Comparison of ENCODE assay signal across 8 mouse cellular contexts in the genomic region with DNA sequence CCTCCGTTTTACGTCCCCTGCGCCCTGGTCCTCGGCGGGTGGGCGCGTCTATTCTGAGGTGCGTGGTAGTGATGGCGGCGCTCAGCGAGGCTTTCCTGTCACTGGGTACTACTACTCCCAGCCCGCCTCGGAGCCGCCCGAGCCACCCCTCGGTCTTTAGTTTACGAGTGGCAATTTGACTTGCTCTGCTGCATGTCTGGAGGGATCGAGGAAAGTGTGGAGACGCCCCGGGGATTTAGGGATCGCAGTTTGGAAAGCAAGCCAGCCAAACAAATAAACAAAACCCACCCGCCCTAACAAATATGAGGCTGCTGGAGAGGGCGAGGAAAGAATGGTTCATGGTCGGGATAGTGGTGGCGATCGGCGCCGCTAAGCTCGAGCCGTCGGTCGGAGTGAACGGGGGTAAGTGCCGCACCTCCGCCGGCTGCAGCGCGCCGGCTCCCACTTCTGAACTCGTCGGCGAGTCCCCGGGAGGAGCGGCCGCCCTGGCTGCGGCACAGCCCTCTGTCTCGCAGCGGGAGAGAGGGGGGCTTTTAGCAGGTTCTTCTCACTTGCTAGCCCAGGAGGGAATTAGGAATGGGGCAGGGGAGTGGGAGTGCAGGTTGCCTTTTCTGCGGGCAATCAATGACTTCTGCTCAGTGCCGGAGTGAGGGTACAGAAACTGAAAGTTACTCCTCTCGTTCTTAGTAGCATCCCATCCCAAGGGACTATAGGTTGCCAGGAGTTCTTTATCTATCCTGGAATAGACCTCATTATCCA. TPM values are rescaled to one million over a fixed set of nuclear protein-coding genes. Genes with fewer than 3 reads are reported as not detected.
DNase-seq lines count a peak whose midpoint lies in the region; ATAC-seq and TF ChIP-seq lines count a peak whose summit lies in the region.

A gene (plus strand): TSS at position 74 of the 759 bp plus-strand sequence.

- no peak for TF ChIP-seq CTCF in brain, embryonic 14.5 days (IDR thresholded peaks at IDR 0.05; ENCODE audit: borderline replicate concordance, extremely low read depth, insufficient read depth, insufficient read length)

- no peaks in the 10 kb centered on the region for H3K9me3 ChIP-seq in erythroblast, embryonic 14.5 days (ENCODE audit: control insufficient read depth, low read length)
- no peaks in the 10 kb centered on the region for H3K9me3 ChIP-seq in heart, embryonic 12.5 days (replicated peaks)
- H3K9me3 ChIP-seq in kidney, embryonic 16.5 days (ENCODE audit: low read length), result no peaks in the 10 kb centered on the region
- H3K9me3 ChIP-seq in liver, embryonic 12.5 days (replicated peaks), result no peaks in the 10 kb centered on the region

- peak; percentile 93 for ATAC-seq in heart, embryonic 12.5 days (ENCODE audit: insufficient number of reproducible peaks, low FRiP score)
- peak; percentile 97 for ATAC-seq in kidney, embryonic 16.5 days (ENCODE audit: low FRiP score, low TSS enrichment)
- ATAC-seq in liver, embryonic 12.5 days, result peak; percentile 90

- peak; percentile 87 for DNase-seq in CD4-positive helper T cell, adult 2 months (ENCODE audit: low read depth, low spot score)
- DNase-seq in brain, embryonic 14.5 days (ENCODE audit: low read depth), result peak; percentile 96
- DNase-seq in naive thymus-derived CD4-positive, alpha-beta T cell, adult 2 months (ENCODE audit: low read depth), result peak; percentile 87
- peak; percentile 84 for DNase-seq in splenic B cell, adult 2 months (ENCODE audit: low read depth, low spot score)

- H3K4me3 ChIP-seq in erythroblast, embryonic 14.5 days (replicated peaks), result peak within 1 kb of the TSS; percentile 98
- peak within 1 kb of the TSS; percentile 86 for H3K4me3 ChIP-seq in heart, embryonic 12.5 days
- peak within 1 kb of the TSS; percentile 84 for H3K4me3 ChIP-seq in kidney, embryonic 16.5 days (ENCODE audit: low read length)
- H3K4me3 ChIP-seq in liver, embryonic 12.5 days, result peak within 1 kb of the TSS; percentile 90

- H3K9ac ChIP-seq in heart, embryonic 12.5 days, result peak within 1 kb of the TSS; percentile 98
- H3K9ac ChIP-seq in kidney, embryonic 16.5 days (replicated peaks; ENCODE audit: low read length), result peak within 1 kb of the TSS; percentile 99
- H3K9ac ChIP-seq in liver, embryonic 12.5 days, result peak within 1 kb of the TSS; percentile 96

- no peaks in the 10 kb centered on the region for H3K27me3 ChIP-seq in erythroblast, embryonic 14.5 days (ENCODE audit: control insufficient read depth)
- no peaks in the 10 kb centered on the region for H3K27me3 ChIP-seq in heart, embryonic 12.5 days (replicated peaks)
- no peaks in the 10 kb centered on the region for H3K27me3 ChIP-seq in kidney, embryonic 16.5 days (ENCODE audit: insufficient read depth, low read length)
- H3K27me3 ChIP-seq in liver, embryonic 12.5 days (replicated peaks), result no peaks in the 10 kb centered on the region
- no peaks in the 10 kb centered on the region for H3K27me3 ChIP-seq in splenic B cell, adult 2 months (ENCODE audit: control insufficient read depth, insufficient read depth, low read length, poor library complexity, severe bottlenecking)

- H3K4me2 ChIP-seq in heart, embryonic 12.5 days, result peak within 1 kb of the TSS; percentile 92
- H3K4me2 ChIP-seq in kidney, embryonic 16.5 days (replicated peaks; ENCODE audit: low read depth, low read length), result peak within 1 kb of the TSS; percentile 96
- H3K4me2 ChIP-seq in liver, embryonic 12.5 days, result peak within 1 kb of the TSS; percentile 91

- H3K27ac ChIP-seq in heart, embryonic 12.5 days (ENCODE audit: poor library complexity, severe bottlenecking), result peak within 1 kb of the TSS; percentile 96
- peak within 1 kb of the TSS; percentile 97 for H3K27ac ChIP-seq in kidney, embryonic 16.5 days (ENCODE audit: low read length)
- H3K27ac ChIP-seq in liver, embryonic 12.5 days, result peak within 1 kb of the TSS; percentile 93

- TF ChIP-seq POLR2A in brain, embryonic 14.5 days (IDR thresholded peaks at IDR 0.05; ENCODE audit: borderline replicate concordance, extremely low read depth, insufficient read depth, insufficient read length, poor library complexity, severe bottlenecking), result no peak

- WGBS in heart, embryonic 12.5 days, result under 1% methylated on average over 51 of the region's 51 CpGs
- 0% methylated on average over 51 of the region's 51 CpGs for WGBS in kidney, embryonic 16.5 days
- 3% methylated on average over 51 of the region's 51 CpGs for WGBS in liver, embryonic 12.5 days (ENCODE audit: insufficient replicate concordance)

- peaks cover 32% of the 10 kb centered on the region for H3K4me1 ChIP-seq in erythroblast, embryonic 14.5 days (ENCODE audit: control insufficient read depth)
- H3K4me1 ChIP-seq in heart, embryonic 12.5 days (replicated peaks), result peaks cover 10% of the 10 kb centered on the region
- H3K4me1 ChIP-seq in kidney, embryonic 16.5 days (ENCODE audit: insufficient read depth, low read length), result peaks cover 12% of the 10 kb centered on the region
- H3K4me1 ChIP-seq in liver, embryonic 12.5 days, result peaks cover 25% of the 10 kb centered on the region

- H3K36me3 ChIP-seq in erythroblast, embryonic 14.5 days (ENCODE audit: control insufficient read depth), result peaks cover 23% of the 10 kb centered on the region
- H3K36me3 ChIP-seq in heart, embryonic 12.5 days, result peaks cover 16% of the 10 kb centered on the region
- H3K36me3 ChIP-seq in kidney, embryonic 16.5 days (ENCODE audit: insufficient read depth, low read length), result peaks cover 18% of the 10 kb centered on the region
- H3K36me3 ChIP-seq in liver, embryonic 12.5 days, result peaks cover 16% of the 10 kb centered on the region
- H3K36me3 ChIP-seq in splenic B cell, adult 2 months (ENCODE audit: control insufficient read depth, insufficient read depth, low read length, poor library complexity, severe bottlenecking), result no peaks in the 10 kb centered on the region; the same call in 1 of the 2 replicates

RNA-seq across cellular contexts. Expression of the gene that starts here (rescaled TPM):
- polyA plus RNA-seq in brain, embryonic 14.5 days (2012; rRNA removed), result 10.0 and 12.4 TPM in 2 replicates
- 0.26 and 0.32 TPM in 2 replicates for polyA plus RNA-seq in erythroblast, embryonic 14.5 days (2012)
- 11.8 and 12.9 TPM in 2 replicates for polyA plus RNA-seq in heart, embryonic 12.5 days (2016; fragmentation: Nextera tagmentation; extraction: Ambion mirVana)
- polyA plus RNA-seq in kidney, embryonic 16.5 days (2015; fragmentation: Nextera tagmentation; extraction: Ambion mirVana), result 18.3 and 18.4 TPM in 2 replicates
- 8.8 and 9.1 TPM in 2 replicates for polyA plus RNA-seq in liver, embryonic 12.5 days (2016; fragmentation: Nextera tagmentation; extraction: Ambion mirVana)

Comparison
In these comparisons a context has a peak if more than half of its experiments do, and no peak if none do; other contexts are left out.
1. Peak in every context shown above with its lines: DNase-seq, ATAC-seq, H3K4me3 ChIP-seq and H3K27ac ChIP-seq.